Mouse (Mus musculus) CH12.LX (cell line): ENCODE measurements around the gene Duoxa1.

ENCODE experiments used
- CHD1 ChIP-seq: IDR thresholded peaks from 2 replicates; pipeline ENCODE4 v1.6.1; 2012; ENCODE audit warnings: low read depth, low read length, improper control_type of control experiment, inconsistent platforms
- CTCF ChIP-seq, 2 experiments: IDR thresholded peaks in 1 of 2; conservative IDR thresholded peaks in 1 of 2; 2 replicates each; pipeline ENCODE4 v1.5.1; 2011 to 2012; ENCODE audit warnings: low read depth in 2 of 2, low read length in 2 of 2, improper control_type of control experiment in 1 of 2, inconsistent platforms in 1 of 2, mild to moderate bottlenecking in 1 of 2, moderate library complexity in 1 of 2
- EP300 ChIP-seq: IDR thresholded peaks from 2 replicates; pipeline ENCODE4 v1.6.1; 2011; ENCODE audit warnings: low read length, improper control_type of control experiment
- GABPA ChIP-seq: IDR thresholded peaks from 2 replicates; pipeline ENCODE4 v1.6.1; 2012; ENCODE audit warnings: low read depth, low read length, improper control_type of control experiment, inconsistent platforms; ENCODE audit not compliant: insufficient replicate concordance
- JUN ChIP-seq: IDR thresholded peaks from 2 replicates; pipeline ENCODE4 v1.6.1; 2011; ENCODE audit warnings: low read depth, mild to moderate bottlenecking, low read length, improper control_type of control experiment, moderate library complexity; ENCODE audit not compliant: insufficient read depth
- POLR2A ChIP-seq: IDR thresholded peaks from 2 replicates; pipeline ENCODE4 v1.6.1; 2011; ENCODE audit warnings: low read depth, mild to moderate bottlenecking, improper control_type of control experiment, low read length
- SIN3A ChIP-seq: IDR thresholded peaks from 2 replicates; pipeline ENCODE4 v1.6.1; 2012; ENCODE audit warnings: low read length, improper control_type of control experiment, inconsistent platforms

DNA sequence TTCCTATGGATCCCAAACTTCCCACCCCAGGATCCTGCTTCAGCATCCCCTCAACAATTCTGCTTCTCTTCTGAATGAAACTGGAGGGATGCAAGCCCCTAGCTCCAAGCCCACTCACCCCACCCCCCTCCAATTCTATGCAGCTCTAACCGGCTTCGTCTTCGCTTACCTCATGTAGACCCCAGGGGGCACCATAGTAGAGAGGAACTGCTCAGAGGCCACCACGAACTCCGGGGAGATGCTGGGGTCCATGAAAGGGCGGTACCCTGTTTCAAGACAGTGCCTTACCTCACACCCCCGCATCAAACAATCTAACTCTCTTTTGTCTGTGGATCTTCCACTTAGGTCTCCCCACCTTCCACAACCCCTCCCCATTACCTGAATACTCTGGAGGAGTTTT is 18.6 kb downstream of the Duoxa1 start:
- TF ChIP-seq CTCF (conservative IDR thresholded peaks at IDR 0.05 in 1 of 2, IDR thresholded peaks at IDR 0.05 in 1 of 2; ENCODE audit: low read depth in 2 of 2, low read length in 2 of 2) = peak in 1 of 2 experiments; percentile 39; a peak in 2 of 4 replicates
- no peak for TF ChIP-seq POLR2A
- TF ChIP-seq EP300 = no peak
- TF ChIP-seq JUN = no peak
- no peak for TF ChIP-seq SIN3A
- no peak for TF ChIP-seq CHD1
- TF ChIP-seq GABPA = no peak
